Mouse (Mus musculus) ES-E14 (cell line): ENCODE measurements around the gene Tor2a.

Experiments
- CHD2 ChIP-seq: IDR thresholded peaks from 2 replicates; pipeline ENCODE4 v1.6.1; 2014; ENCODE audit warnings: mild to moderate bottlenecking, low read depth, low read length, inconsistent platforms
- HCFC1 ChIP-seq: IDR thresholded peaks from 2 replicates; pipeline ENCODE4 v1.6.1; 2012; ENCODE audit warnings: low read length, inconsistent platforms, borderline replicate concordance; ENCODE audit not compliant: insufficient read depth
- MAFK ChIP-seq: IDR thresholded peaks from 2 replicates; pipeline ENCODE4 v1.6.1; 2014; ENCODE audit warnings: mild to moderate bottlenecking, low read depth, low read length, inconsistent platforms; ENCODE audit not compliant: insufficient read depth
- ZC3H11A ChIP-seq: IDR thresholded peaks from 2 replicates; pipeline ENCODE4 v1.6.1; 2012; ENCODE audit warnings: low read depth, mild to moderate bottlenecking, inconsistent platforms, low read length, borderline replicate concordance
- ZNF384 ChIP-seq: IDR thresholded peaks from 2 replicates; pipeline ENCODE4 v1.6.1; 2012; ENCODE audit warnings: low read depth, low read length, inconsistent platforms

GRCm38 (mm10) chr2:32769327-32770085 is 12.5 kb downstream of the Tor2a start:
- no peak for TF ChIP-seq CHD2
- no peak for TF ChIP-seq MAFK
- TF ChIP-seq ZC3H11A = no peak
- no peak for TF ChIP-seq HCFC1
- no peak for TF ChIP-seq ZNF384
